Mouse (Mus musculus) T-helper 2 cell (primary cell): Measurements from ENCODE around the gene Psmd3.
"Not testable (repeated sequence)": the region's sequence is repeated elsewhere in the genome, so short reads cannot be mapped to it uniquely, and the experiment has no call there.

Source experiments
- in situ Hi-C: fragments of 300-600 bp; cut with MboI, MseI; formaldehyde crosslinking; loops from one replicate; pipeline ENCODE4 v1.15.1; 2025; ENCODE audit warnings: high pct_unique_total_duplicates

Psmd3 gene

GRCm38 (mm10) chr11:98713703-98714102 lies 31.3 kb downstream of the Psmd3 start:
- in situ Hi-C loops, result no loop called here

- in situ Hi-C loops, result no loop called here
These were observed 33.6 kb downstream of the Psmd3 start for GRCm38 (mm10) chr11:98715946-98716345.

DNA sequence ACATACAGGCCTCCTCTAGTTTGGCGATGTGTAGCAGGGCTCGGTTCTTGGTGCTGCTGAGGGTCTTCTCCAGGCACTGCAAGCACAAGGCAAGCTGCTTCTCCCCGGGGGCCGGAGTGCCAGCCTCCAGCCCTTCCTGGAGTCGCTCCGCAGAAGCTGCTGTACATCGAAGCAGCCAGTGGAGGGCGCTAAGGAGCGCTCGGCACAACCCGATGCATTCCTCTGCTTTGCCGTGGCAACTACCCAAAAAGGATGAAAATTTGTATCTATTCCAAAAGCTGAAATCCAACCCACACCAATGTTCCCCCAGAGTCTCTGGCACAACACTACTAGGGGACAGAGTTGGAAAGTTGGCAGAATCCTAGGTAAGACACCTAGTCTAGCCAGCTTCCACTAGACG lies 35.5 kb downstream of the Psmd3 start:
- in situ Hi-C loops, result no loop called here

DNA sequence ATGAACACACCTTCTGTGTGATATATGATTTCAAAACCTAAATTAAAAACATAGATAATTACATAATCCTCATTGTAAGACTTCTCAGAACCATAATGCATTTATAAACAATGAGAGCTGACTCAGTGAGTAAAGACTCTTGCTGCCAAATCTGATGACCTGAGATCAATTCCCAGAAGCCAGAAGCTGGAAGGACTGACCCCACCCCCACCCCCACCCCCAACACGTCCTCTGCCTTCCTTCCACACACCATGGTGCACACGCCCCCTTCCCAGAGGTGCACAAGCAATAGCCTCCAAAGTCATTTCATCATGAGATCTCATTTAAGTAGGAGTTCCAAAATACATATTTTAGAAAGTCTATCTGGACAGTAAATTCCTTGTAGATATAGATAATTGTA lies 38.4 kb downstream of the Psmd3 start:
- in situ Hi-C loops, result no loop called here

DNA sequence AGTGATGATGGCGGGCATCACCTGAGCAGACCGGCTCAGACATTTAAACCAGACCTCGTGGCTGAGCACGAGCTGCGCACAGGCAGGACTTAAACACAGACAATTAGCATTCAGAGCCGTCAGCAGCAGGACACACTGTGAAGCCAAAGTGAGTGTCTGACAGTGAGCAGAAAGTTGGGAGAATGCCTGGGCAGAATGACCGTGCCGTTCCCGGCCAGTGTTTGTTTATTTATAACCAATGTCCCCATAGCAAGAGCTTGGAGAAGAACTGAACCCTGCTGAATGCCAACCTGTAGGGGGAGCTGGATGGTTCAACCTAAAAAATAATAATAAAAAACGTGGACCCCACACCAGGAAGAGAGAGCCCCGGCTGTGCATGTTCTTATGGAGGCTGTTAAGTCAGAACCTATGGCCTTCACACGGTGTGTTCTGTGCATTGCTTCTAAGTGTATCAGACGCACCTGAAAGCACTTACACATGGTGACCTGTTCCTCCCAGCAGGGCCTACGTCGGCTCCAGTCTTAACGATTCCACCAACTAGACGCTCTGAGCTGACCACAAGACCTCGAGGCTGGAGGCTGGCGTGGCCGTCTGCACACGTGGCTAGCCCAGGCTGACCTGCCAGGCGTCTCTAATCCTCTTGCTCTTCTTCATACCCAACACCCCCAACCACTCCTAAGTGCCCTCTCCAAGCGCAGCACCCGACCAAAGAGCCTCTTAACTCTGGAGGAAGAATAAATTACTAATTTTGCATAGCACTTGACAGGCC lies 39.3 kb downstream of the Psmd3 start:
- in situ Hi-C loops, result no loop called here

GRCm38 (mm10) chr11:98723098-98723497 lies 40.7 kb downstream of the Psmd3 start:
- in situ Hi-C loops, result no loop called here

DNA sequence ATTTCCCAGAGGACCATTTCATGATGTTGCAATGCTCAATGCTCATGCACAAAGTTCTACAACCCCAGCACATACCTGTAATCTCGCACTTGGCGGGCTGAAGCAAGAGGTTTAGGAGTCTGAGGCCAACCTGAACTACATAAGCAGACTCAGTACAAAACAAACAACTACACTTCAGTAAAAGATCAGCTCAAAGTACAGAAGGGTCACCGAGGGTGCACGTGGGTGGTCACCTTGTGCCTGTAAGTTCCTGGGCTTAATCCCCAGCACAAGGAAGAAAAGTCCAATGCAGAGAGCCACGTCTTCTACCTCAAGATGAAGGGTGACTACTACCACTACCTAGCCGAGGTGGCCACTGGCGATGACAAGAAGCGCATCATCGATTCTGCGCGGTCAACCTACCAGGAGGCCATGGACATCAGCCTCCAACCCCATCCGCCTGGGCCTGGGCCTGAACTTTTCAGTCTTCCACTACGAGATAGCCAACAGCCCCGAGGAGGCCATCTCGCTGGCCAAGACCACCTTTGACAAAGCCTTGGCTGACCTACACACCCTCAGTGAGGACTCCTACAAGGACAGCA lies 43.7 kb downstream of the Psmd3 start:
- in situ Hi-C loops, result loop anchor here (5.0 kb wide), 1 partner anchor 39 kb away; no protein-coding TSS in a partner anchor

DNA sequence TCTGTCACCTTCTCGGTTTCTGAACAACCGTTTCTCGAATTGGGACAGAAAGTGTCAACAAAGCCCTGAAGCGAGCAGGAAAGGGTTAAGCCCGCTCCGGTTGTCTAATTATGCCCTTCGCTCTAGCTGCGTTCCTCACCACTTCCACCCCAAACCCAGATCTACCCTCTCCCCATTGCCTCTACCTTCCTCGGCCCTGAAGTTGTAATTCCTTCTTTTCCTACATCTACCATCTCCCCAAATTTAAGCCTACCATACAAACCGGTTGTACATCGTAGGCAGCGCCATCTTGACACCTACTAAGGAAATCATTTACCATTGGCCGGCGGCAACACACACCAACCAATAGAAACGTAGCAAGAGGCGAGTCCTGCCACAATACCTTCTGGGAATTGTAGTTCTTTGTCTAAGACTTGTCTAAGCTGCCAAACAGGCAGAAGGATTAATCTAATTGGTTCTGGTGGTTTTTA lies 46.8 kb downstream of the Psmd3 start, which contains the start of gene Med24:
Med24 (minus strand) TSS at position 317 of the 470 bp plus-strand sequence.
- in situ Hi-C loops, result loop anchor here (5.0 kb wide), 1 partner anchor 42 kb away; no protein-coding TSS in a partner anchor

DNA sequence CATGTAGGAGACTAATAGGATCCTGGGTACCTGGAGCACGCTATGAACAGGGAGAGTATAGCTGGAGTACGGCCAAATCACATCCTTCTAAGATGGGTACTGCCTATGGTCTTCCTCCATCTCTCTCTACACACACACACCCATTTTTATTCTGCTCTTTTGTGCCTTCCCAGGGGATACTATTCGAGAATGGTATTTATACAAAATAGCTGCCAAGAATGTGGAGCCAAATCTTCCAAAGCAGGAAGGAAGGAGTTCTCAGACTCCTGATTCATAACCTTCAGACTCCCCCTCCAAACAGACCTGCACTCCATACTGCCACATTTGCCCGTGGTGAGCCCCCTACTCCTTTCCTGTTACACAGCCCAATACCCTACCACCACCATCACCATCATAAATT lies 48.4 kb downstream of the Psmd3 start:
- in situ Hi-C loops, result no loop called here

GRCm38 (mm10) chr11:98731134-98731533 lies 48.8 kb downstream of the Psmd3 start:
- in situ Hi-C loops, result no loop called here

- in situ Hi-C loops, result no loop called here
These were observed 51.7 kb downstream of the Psmd3 start for GRCm38 (mm10) chr11:98734020-98734419.

- in situ Hi-C loops, result no loop called here
These were observed 52.8 kb downstream of the Psmd3 start for GRCm38 (mm10) chr11:98735111-98735510.

GRCm38 (mm10) chr11:98736176-98736575 lies 53.8 kb downstream of the Psmd3 start:
- in situ Hi-C loops, result no loop called here

DNA sequence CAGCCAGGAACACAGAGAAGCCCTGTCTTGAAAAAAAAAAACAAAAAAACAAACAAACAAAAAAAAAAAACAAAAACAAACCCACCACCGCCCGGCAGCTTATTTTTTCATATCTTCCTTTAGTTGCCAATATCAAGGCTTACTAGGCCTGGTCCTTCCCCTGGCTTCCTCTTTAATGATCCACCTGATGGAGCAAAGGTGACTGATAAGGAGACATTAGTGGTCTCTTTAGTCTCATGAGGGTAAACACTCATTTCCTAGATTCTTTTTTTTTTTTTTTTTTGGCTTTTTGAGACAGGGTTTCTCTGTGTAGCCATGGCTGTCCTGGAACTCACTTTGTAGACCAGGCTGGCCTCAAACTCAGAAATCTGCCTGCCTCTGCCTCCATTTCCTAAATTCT lies 54.9 kb downstream of the Psmd3 start:
- in situ Hi-C loops, result not testable (repeated sequence)

DNA sequence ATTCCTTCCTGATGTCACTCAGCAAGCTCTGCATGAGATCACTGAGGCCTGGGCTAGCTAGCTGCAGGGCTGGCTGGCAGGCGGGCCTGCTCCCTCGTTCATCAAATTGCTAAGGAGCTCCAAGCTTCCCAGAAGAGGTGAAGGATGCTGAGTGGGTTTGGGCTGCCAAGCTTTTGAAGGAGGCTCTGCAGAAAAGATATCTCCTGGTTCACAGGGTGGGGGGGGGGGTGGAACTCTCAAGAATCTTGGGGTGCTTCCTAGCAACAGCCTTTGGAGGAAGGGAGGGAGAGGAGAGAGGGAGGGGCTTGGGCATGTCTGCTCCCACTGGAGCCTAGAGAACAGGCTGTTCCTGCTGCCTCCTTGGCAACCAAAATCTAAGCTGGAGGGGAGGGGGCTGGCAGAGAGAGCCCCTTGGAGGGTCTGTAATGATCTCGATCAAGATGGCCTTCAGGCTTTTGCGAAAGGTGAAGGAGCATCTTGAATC lies 56.1 kb downstream of the Psmd3 start:
- in situ Hi-C loops, result no loop called here

- in situ Hi-C loops, result no loop called here
These were observed 56.6 kb downstream of the Psmd3 start for GRCm38 (mm10) chr11:98738925-98739324.

DNA sequence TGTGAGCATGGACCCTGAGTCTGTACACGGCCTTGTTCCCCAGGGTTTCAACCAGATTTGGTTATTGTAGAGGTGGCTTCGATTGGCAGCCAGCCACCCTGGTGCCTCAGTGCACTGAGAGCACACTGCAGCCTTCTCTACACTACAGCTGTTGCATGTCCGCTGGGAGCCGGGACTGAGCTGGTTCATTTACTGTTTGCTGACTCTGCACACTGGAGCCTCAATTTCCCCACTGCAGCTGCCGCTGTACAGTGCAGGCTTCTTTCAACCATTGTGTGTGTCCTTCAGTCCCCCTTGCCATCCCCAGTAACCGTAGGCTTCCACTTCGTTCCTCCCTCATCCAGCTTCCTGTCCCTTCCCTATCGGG lies 57.7 kb downstream of the Psmd3 start:
- in situ Hi-C loops, result no loop called here

- in situ Hi-C loops, result no loop called here
These were observed 58.2 kb downstream of the Psmd3 start, which contains the start of gene Thra for GRCm38 (mm10) chr11:98740393-98741050. Gene Thra, plus strand, starts transcription at chr11:98740638.

DNA sequence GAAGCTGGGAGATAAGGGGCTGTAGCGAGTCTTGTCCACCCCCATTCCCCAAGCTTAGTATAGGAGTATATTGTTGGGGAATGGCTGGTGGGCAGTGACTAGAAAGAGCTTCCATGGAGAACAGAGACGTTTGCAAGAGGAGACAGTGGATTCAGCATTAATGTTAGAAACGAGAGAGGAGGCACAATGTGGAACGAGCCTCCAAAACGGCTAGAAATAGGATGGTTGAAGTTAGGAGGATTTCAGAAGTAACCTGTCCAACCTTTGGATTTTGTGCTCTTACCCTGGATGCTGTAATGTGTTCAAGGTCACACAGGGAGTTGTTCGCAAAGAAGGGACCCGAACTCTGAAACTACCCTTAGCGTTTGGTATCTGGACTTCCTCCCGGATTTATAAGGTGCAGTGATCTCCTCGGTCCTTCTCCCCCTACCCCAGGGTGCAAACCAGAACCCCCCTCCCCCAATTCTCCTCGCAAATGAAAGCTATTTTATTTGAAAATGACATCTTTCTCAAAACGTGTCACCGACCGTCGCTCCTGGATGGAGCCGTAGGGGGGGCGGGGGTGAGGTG lies 58.8 kb downstream of the Psmd3 start:
- in situ Hi-C loops, result no loop called here

DNA sequence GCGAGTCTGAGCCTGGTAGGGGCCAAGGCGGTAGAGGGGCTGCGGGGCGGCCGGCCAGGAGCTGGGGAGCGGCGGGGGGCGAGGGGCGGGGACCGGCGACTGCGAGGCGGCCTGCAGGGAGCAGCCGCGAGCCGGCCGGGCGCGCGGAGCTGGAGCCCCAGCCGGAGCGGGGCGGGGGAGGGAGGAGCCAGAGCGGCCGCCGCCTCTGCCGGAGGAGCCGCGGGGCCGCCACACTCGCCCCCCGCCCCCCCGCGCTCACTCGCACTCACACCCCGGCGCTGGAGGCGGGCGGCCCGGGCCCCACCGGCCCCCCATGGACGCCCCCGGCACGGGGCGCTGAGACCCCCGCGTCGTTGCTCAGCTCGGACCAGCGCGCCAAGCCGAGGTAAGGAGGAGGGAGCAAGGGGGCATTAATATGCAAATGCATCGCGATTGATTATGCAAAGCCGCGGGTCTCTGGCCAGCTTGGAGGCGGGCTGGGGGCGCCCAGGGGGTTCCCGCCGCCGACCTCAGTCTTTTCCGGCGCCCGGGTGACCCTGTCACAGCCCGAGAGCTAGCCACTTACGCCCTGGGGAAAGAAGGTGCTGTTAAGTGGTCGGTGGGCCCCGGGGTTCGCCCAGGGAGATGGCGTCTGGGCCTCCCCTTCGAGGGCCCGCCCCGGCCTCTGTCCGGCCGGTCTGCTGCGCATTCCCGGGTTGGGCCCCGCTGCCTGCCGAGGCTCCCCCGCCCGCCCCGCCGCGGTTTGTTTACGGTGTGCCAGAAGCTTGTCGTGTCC lies 59.5 kb downstream of the Psmd3 start:
- in situ Hi-C loops, result no loop called here
